Mouse (Mus musculus): ENCODE measurements around the gene Lamc2.

The Lamc2 gene

GRCm38 (mm10) chr1:153174801-153175200 lies 11.4 kb downstream of the Lamc2 start:
- peak; percentile 87 to 94 for DNase-seq

DNA sequence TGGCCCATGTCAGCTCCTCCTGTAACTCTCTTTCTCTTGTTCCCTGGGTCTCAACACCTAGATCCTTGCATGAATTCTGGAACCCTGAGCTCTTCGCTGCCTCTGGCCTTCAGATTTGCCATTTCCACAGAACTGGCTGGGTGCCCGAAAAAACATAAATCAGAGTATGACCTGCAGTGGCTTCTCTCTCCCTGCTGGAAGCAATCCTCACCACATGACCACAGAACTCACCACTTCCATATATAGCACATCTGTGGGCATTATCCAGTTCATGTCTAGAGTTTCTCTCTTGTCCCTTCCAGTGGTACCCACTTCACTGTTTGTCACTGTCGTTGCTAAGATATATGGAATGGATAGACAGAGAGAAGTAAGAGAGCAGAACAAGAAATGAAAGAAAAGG lies 13.0 kb downstream of the Lamc2 start:
- peak in 1 of 2 experiments; percentile 23 for DNase-seq

- DNase-seq = no peak
Measured at GRCm38 (mm10) chr1:153172291-153172731, 13.9 kb downstream of the Lamc2 start.

GRCm38 (mm10) chr1:153171011-153171410 lies 15.2 kb downstream of the Lamc2 start:
- DNase-seq = no peak

DNA sequence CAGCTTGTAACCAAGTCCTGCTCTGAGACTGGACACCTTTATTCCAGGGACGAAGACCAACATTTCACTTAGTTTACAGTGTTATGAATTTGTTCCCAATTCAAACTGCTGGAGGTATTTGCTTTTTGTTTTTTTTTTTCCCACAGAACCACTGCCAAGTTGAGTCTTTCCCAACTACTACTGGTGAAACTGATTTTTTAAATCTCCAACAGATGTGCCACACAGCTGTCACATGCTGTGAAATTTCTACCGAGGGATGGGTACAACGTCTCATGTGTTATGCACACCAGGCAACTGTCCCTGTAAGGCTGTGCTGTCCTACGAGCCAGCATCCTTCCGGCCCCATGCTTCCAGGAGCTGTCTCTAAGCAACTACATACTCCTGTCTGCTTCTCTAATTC lies 18.0 kb downstream of the Lamc2 start:
- no peak for DNase-seq

DNA sequence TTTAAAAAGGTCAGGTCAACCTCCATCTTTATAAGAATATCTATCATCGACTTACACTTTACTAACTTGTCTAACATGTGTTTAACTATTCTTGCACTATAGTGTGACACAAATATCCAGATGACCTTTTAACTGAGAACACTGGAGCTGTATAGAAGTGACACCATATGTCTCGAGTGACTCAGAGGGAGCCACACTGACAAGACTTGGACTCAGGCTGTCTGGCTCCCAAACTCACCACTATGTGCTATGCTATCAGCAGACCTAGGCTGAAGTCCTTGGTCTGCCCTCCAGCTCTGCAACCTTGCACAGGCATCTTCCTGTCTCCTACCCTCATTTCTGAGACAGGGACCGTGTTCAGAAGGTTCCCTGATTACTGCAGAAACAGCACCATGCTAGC lies 22.4 kb downstream of the Lamc2 start:
- DNase-seq = no peak

- no peak for DNase-seq
Measured at GRCm38 (mm10) chr1:153159137-153159536, 27.1 kb downstream of the Lamc2 start.

DNA sequence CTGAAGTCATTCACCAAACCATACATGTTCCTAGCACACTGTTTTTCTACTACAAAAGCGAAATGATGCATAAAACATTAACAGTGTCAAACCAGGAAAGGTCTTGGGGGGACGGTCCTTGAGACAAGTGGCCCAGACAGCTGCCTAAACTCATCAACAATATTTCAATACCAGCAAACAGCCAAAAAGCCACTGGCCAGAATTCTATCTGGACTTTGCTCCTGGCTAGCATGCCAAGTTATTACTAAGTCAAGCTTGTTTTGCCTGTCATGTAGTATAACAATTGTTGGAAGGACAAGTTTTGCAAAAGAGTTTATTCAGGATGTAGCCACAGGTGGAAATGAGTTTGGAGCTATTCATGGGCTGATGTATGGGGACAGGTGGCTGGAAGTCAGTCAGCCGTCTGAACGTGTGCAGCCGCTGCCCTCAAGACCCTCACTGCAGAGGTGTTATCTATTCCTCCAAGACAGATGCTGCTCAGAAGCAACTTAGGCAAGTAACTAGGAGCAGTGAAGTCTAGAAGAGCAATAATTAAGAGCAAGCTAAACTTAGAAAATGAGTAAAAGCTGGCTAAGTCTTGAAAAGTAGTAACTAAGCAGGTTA lies 29.1 kb downstream of the Lamc2 start:
- DNase-seq = no peak

DNA sequence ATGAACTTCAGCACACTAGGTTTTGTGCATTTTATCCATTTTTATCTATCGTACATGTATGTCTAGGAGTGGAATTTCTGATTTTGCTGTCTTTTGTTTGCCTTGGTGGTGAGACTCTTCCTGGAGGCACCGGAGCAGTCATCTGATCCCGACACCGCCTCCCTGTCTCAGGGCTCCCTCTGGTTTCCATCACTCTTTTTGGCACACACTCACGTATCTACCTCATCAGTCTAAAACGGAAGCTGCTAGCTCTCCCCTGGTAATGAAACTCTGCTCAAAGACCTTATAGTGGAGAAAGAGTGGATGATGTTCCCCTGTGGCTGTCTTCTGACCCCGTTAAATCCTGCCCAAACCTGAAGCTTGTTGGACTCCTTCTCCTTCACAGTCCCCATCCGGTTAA lies 30.9 kb downstream of the Lamc2 start:
- DNase-seq = no peak

- no peak for DNase-seq
Measured at GRCm38 (mm10) chr1:153153619-153154137, 32.6 kb downstream of the Lamc2 start.

GRCm38 (mm10) chr1:153152594-153152993 lies 33.7 kb downstream of the Lamc2 start:
- no peak for DNase-seq

DNA sequence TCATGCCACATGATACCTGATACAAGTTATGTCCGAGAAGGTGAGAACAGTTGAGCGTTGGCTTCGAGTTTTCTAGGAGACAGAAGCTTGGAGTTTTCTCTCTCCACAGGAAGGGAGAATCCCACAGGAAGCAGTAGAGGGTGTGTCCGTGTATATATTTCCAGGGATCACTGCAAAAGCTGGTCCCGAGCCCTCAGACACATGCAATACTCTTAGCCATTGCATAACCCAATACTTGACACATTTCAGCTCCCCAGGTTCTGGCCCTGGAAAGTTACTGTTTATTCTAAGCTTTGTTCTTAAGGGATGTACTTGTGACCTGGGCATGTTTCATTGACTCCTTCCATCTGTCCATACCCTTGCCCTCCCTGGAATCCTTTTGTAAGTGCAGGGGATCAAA lies 40.5 kb downstream of the Lamc2 start:
- no peak for DNase-seq

DNA sequence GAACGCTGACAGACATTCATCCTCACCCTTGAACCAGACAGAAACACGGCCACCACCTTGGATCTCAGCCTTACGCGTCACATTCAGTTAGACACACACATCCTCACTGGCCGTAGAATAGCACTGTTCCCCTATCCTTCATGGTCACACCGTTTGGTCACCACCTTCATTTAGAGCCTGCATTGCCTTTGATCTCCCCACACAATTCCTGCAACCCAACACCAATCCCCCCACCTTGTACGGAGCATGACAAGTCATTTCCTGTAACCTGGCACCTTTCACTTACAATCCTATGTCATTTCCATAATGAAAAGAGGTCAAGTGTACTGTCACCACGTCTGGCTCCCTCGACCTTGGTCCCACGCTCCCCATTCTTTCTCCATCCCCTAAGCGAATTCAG lies 42.2 kb downstream of the Lamc2 start:
- DNase-seq = no peak

GRCm38 (mm10) chr1:153140747-153141228 lies 45.5 kb downstream of the Lamc2 start:
- DNase-seq = no peak

DNA sequence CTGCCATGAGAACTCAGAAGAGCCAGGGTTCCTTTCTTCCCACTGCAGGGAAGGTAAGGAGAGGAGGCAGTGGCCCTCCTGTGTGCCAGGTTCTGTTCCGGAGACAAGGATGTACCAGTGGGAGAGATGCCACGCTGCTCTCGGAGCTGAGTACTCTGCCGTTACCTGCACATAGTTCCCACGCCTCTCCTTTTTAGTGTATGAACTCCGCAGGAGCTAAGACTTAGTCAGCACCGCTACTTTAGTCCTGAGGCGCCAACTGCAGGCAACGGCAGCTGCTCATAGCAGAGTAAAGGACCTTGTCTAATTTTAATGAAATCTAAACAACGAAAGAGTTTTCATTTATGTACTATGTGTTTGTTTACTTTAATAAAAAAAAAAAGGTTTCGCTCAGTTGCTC lies 46.0 kb downstream of the Lamc2 start:
- no peak for DNase-seq

DNA sequence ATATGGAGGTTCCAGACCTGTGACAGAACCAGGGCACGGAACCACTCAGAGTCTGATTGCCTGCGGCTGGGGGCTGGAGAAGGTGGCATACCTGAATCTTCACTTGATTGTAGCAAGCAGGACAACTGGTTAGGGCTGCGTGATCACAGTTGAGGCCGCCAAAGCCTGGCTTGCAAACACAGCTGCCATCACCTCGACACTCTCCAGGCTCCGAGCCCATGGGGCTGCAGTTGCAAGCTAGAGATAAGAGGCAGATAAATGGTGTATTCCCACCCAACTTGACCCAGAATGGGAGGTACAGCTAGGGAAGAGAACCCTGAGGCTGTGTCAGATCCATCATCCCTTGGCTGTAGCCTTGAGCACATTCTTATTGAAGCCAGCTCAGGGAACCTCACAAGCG lies 46.6 kb downstream of the Lamc2 start:
- no peak for DNase-seq

GRCm38 (mm10) chr1:153138486-153138885 lies 47.8 kb downstream of the Lamc2 start:
- peak; percentile 42 to 52 for DNase-seq

- peak in 1 of 2 experiments; percentile 33 for DNase-seq
Measured at GRCm38 (mm10) chr1:153136647-153137046, 49.6 kb downstream of the Lamc2 start.

GRCm38 (mm10) chr1:153133865-153134781 lies 52.1 kb downstream of the Lamc2 start:
- no peak for DNase-seq

DNA sequence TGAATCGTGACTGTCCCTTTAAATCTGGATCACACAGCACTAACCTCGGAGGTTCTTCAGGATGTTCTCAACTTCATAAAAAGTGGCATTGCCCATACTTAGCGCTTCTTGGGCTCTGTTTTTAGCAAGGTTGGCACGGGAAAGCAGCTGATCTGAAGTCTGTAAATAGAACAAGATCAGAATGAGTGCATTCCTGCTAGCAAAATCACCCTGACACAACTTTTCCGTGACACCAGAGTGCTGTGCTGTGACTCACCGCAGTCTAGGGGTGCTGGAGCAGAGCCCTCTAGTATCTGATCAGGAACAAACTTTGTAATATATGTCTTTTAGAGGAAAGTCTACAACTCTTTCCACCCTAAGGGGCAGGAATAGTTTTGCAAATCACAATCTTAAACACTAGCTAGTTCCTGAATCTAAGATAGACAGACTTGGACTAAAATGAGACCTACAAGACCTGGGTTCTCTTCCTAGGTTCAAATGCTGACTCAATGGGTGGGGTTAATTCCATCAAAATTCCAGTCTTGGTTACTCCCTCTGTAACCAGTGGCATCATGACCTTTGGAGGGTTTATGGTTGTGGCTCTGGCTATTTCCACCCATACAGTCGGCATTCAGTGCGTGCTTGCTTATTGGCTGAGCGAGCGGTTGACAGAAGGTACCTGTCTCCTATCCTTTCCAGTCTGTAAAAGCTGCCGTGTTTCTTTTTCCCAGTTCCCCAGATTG lies 56.1 kb downstream of the Lamc2 start:
- no peak for DNase-seq

- no peak for DNase-seq
Measured at GRCm38 (mm10) chr1:153128780-153129179, 57.5 kb downstream of the Lamc2 start.

DNA sequence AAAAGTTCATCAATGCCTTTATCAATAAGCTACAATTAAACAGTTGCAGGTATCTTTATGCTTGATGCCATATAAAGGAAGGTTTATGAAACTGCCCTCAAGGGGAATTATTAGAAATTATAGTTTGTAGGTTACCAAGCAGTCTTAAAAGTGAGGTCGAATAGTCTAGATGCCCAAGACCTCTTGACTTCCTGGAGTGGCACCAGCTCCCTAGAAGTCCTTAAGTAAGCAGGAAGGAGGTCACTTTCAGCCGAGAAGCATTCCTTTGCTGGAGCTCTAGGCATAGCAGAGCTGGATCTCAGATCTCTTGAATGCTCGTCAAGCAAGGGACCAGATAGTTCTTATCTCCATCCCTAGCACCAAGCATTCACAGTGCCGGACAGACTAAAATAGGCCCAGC lies 58.6 kb downstream of the Lamc2 start:
- DNase-seq = no peak
